Comparison of ENCODE assay signal across 1 mouse cellular context in genomic region chr6:125166861-125167650, GRCm38 (mm10).
TF ChIP-seq lines count a peak whose summit lies in the region.

No protein-coding gene starts in this region.

TF ChIP-seq in MEL, 35 proteins besides CTCF, POLR2A, EP300 and RAD21 (continued from another document):
- TF ChIP-seq USF1 (IDR thresholded peaks at IDR 0.05; ENCODE audit: low read depth, low read length), result no peak
- no peak for TF ChIP-seq ELF1 (IDR thresholded peaks at IDR 0.05; ENCODE audit: low read depth, low read length)
- TF ChIP-seq MAZ (IDR thresholded peaks at IDR 0.05; ENCODE audit: low read depth, low read length), result 0 out of 2 replicates have a peak, but pooled peaks have one; percentile 2
- peak; percentile 57 for TF ChIP-seq SIN3A (IDR thresholded peaks at IDR 0.05; ENCODE audit: low read length)
- TF ChIP-seq KAT2A (conservative IDR thresholded peaks at IDR 0.05; ENCODE audit: low read depth, low read length), result no peak
- TF ChIP-seq NRF1 (IDR thresholded peaks at IDR 0.05; ENCODE audit: insufficient read depth, low read depth, low read length, poor library complexity, severe bottlenecking), result no peak
- no peak for TF ChIP-seq USF2 (IDR thresholded peaks at IDR 0.05; ENCODE audit: borderline replicate concordance in 1 of 2, insufficient read depth in 1 of 2, low read depth in 1 of 2, low read length in 2 of 2)
- TF ChIP-seq E2F4 (IDR thresholded peaks at IDR 0.05; ENCODE audit: borderline replicate concordance, low read depth, low read length), result no peak
- no peak for TF ChIP-seq POLR2AphosphoS5 (IDR thresholded peaks at IDR 0.05; ENCODE audit: borderline replicate concordance, low read depth, low read length)
- no peak for TF ChIP-seq ZNF384 (IDR thresholded peaks at IDR 0.05; ENCODE audit: low read depth, low read length)
- TF ChIP-seq MXI1 (IDR thresholded peaks at IDR 0.05; ENCODE audit: low read depth, low read length), result peak; percentile 57
